Mouse (Mus musculus) skeletal muscle tissue, adult 2 months (tissue): ENCODE results near the gene Mthfd2l.

ENCODE experiments used
- DNase-seq: peaks from one replicate; pipeline ENCODE4 v3.0.0-alpha.2; 2012; ENCODE audit warnings: low read depth, low spot score

Mthfd2l gene

DNA sequence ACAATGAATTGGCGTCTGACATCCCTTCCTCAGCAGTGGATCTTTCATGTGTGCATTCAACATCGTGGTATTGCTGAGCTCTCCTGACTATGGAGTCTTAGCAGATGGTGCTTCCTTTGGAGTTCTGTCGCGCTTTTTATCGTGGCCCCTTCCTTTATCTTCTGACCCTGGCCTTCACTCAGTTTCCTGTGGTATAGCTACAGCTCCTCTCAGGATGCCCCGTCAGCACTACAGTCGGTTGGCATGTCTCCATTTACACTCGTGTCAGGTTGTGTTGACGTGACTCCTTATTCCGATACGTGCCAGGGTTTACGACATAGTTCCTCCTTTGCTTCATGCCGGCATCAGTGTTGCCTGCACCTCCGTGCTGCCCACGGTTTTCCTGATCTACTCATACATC, 18.6 kb downstream of the Mthfd2l start:
- DNase-seq: no peak

DNA sequence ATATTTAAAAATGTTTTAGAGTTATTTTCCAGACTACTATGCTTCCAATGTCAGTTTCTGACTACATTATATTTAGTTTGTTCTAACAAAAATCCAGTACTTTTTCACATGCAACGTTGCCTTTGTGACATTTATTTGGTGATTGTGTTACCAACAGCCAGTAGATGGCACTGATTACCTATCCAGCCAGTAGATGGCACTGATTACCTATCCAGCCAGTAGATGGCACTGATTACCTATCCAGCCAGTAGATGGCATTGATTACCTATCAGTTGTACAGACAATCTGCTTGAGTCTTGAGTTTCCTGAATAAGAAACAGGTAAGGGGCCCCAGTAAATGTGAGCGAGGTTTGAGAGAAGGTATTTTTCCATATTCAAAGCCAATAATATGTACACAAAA, 20.6 kb downstream of the Mthfd2l start:
- DNase-seq: no peak

- no peak for DNase-seq
Observed at GRCm38 (mm10) chr5:90952731-90953481, 22.0 kb downstream of the Mthfd2l start.

DNA sequence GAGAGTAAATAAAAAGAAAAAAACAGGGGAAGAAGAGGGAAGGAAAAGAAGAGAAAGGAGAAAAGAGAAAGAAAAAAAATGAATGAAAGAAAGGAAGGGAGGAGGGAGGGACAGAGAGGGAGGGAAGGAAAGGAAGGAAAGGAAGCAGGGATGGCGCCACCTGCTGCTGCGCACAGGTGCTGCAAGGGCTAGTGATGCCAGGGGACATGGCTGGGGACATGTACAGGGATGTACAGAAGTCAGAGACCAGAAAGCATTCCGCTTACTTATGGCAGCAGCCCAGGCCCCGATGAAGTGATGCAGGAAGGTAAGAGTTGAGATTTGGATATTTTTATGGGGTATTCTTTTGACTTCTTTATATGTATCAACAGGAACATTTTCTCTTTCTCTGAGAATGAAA, 33.4 kb downstream of the Mthfd2l start:
- DNase-seq: no peak

DNA sequence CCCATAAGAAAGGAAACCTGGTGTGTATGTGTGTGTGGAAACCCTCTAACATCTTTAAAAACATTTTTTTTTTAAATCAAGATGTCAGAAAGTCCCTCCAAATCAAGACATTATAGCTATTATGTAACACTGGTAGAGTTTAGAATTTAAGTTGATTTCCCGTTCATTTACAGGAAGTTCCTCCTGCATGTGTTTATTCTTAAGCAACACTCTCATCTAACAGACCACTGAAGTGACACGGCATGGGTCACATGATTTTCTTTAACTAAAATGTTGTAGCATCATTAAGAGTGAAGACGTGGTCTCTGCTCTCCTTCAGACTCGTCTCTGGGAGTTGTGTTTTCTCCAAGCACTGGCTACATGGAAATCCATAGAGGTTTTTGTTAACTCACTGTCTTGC, 33.8 kb downstream of the Mthfd2l start:
- no peak for DNase-seq

DNA sequence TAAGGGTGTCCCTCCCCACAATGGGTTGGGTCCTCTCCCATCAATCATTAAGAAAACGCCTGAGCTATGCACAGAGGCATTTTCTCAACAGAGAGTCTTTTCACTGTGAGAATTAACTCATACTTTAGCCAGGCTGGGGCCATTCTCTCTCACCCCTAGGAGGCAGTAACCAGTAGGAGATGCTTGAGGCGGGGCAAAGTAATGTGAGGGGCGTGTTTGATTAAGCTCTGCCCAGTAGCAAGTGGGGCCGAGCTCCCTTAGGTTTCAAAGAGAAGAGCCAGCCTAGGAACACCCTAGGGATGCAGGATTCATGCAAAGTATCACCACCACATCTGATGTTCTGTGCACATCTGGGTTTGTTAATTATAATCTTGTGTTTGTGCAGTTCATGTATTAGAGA, 34.5 kb downstream of the Mthfd2l start:
- DNase-seq: no peak

- peak; percentile 36 for DNase-seq
Observed at GRCm38 (mm10) chr5:90977244-90977643, 46.3 kb downstream of the Mthfd2l start.

GRCm38 (mm10) chr5:90980297-90980696, 49.4 kb downstream of the Mthfd2l start:
- DNase-seq: no peak

- no peak for DNase-seq
Observed at GRCm38 (mm10) chr5:90987605-90988004, 56.7 kb downstream of the Mthfd2l start.

DNA sequence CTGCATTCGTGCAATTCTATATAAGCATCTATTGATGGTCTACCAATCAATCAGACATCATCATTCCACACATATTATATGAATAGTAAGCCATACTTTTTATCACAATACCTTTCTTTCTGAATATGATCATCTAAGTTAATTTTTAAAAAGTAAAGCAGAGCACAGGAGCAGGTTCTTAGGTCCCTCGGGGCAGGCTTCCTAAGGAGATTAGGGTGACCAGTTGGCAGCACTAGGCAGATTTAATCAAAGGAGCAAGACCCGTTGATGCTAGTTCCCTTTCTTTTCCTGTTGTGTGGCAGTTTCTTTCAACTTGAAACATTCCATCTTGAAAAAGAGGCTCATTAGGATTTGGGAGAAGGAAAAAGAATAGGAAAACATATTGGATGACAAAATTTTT, 57.2 kb downstream of the Mthfd2l start:
- no peak for DNase-seq

GRCm38 (mm10) chr5:90988592-90988991, 57.7 kb downstream of the Mthfd2l start:
- DNase-seq: no peak

- no peak for DNase-seq
Observed at GRCm38 (mm10) chr5:90999942-91000341, 69.0 kb downstream of the Mthfd2l start.

DNA sequence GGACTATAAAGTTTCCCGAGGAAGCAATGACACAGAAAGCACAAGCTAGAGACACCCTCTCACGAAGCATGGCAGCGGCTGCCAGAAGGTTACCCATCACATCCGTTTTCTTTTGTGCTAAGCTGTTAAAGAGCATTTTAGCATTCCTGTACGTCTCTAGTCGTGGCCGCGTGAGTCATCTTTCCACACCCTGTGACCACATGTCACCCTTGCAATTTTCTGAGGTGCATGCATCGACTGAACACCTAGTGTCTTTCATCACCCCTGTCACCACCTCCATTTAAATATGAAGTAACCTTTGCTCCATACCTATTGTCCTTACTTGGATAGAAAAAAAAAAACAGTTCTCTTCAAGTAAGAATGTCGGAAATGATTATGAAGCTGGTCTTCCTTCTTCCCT, 84.3 kb downstream of the Mthfd2l start:
- DNase-seq: no peak

GRCm38 (mm10) chr5:91023114-91023513, 92.2 kb downstream of the Mthfd2l start:
- DNase-seq: no peak

DNA sequence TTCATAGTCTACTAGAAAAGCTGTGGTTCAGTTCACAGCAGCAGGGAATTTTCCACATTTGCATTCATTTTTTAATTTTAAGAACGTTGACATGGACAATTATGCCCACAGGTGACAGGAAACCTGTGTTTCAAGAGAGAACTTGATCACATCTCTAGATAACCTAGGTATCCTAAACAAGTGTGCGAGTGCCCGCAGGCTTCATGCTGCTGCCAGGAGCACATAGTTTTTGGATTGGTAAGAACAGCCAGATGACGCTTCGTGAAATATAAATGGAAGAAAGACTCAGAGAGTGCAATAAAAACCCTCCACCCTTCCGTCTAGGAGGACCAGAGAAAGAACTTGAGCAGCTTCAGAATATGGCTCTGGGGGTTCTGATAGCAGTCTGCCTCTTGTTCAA, 96.2 kb downstream of the Mthfd2l start, which contains the start of gene Epgn:
Gene Epgn, plus strand, starts transcription at position 301 of the 400 bp plus-strand sequence.
- no peak for DNase-seq

DNA sequence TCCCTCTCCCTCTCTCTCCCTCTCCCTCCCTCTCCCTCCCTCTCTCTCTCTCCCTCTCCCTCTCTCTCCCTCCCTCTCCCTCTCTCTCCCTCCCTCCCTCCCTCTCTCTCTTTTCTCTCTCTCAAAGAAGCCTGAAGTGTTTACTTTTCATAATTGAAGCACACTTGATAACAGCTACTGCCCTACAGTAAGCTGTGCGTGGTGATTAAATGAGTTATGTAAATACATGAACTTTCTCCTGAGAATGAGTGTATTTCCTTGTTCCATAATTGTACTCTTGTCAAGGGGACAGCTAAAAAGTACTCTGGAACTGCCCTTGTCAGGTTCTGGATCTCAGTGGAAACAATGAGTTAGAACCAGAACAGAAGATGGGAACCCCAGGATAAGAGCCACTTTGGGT, 96.9 kb downstream of the Mthfd2l start:
- no peak for DNase-seq

DNA sequence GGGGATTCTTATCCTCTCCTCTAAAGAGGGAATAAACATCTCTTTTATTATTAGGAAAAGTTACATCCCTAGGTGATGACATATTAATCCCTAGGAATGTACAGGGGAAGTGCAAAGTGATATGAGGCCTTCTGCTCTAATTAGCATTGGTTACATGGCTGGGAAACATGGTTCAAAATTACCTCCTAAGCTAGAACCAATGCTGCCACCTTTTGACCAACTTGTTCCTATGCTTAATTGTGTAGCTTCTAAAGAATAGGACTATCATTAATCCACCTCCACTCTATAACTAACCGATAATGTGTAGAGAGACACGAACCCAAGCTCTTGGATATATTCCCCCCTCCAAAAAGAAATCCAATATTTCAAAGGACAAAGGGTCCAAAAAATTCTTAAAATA, 99.7 kb downstream of the Mthfd2l start:
- DNase-seq: no peak

DNA sequence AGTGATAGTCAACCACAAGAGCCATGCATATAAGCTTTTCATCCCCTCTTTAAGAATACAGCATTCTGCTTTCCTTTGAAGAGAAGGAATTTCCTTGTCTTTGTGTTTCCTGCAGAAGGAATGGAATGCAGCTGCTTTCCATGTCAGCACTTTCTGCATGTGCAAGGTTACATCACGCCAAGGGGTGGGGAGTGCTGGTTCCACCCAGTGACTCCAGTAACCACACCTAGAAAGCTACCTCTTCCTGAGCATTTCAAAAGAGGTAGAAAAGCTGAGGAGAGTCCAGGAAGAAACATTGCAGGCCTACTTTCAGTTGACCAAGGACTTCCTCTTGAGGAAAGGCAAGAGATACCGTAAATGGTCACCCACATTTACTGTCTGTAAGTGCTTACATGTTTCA, 104.4 kb downstream of the Mthfd2l start:
- no peak for DNase-seq

DNA sequence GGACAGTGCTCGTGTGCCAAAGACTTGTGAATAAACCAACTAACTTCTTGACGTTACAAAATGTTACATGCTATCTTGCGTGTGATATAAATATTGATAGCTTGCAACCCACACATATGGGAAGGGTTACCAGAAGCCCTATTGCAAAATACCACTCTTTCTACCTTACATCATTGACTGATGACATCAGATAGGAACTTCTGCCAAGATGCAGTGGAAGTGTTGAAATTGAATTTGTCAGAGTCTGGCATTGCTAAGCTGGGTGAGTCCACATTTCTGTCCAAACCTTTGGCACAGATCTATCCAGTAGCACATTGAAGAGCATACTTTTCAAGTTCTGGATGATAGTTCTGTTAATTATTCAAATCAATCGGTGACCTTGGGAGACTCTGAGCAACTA, 105.7 kb downstream of the Mthfd2l start:
- DNase-seq: peak; percentile 63

- no peak for DNase-seq
Observed at GRCm38 (mm10) chr5:91037756-91038155, 106.8 kb downstream of the Mthfd2l start.

GRCm38 (mm10) chr5:91038547-91038946, 107.6 kb downstream of the Mthfd2l start:
- DNase-seq: peak; percentile 10

DNA sequence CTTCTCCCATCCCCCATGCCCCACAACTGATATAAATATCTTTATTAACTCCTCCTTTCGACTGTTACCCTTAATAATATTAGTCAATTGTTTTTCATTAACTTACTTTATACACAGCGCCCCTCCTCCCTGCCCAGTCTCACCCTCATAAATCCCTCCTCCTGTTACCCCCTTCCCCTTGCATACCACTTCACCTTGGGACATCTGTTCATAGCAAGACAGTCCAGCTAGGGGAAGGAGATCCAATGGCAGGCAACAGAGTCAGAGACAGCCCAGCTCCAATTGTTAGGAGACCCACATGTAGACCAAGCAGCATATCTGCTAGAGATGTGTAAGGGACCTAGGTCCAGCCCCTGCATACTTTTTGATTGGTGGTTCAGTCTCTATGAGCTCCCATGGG, 108.0 kb downstream of the Mthfd2l start:
- no peak for DNase-seq

DNA sequence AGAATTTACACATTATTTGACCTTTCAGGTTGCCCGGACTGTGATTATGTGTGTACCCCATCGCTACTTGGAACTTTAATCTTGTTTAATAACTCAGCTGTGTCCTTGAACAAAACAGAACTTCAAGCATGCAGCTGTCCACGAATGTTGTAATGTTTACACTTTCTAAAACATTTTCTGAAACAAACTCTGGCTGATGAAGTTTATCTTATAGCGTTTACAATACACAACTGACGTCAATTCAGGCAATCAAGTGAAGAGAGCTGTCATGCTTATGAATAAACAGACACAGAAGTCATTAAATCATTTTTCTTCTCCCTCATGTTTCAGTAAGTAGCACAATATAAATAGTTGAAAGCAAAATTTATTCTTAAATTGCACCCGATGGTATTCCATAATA, 117.1 kb downstream of the Mthfd2l start:
- DNase-seq: no peak

- no peak for DNase-seq
Observed at GRCm38 (mm10) chr5:91048397-91048796, 117.5 kb downstream of the Mthfd2l start.
